Mouse (Mus musculus) kidney, postnatal 0 days (tissue): ENCODE data around the gene Gm20388. TPM values are rescaled to one million over a fixed set of nuclear protein-coding genes. Genes with fewer than 3 reads are reported as not detected.

ENCODE experiments used
- ATAC-seq: fragments of 200-750 bp; cut with Nextera tagmentation; replicated peaks from 2 replicates; pipeline ENCODE4 v1.8.0; 2017; ENCODE audit warnings: low read depth, moderate number of reproducible peaks, moderate TSS enrichment, moderate library complexity; ENCODE audit not compliant: low FRiP score
- DNase-seq: peaks from one replicate; pipeline ENCODE4 v3.0.0-alpha.2; 2016; ENCODE audit warnings: low spot score
- H3K27ac ChIP-seq: fragments of 300-500 bp; sonication (generic); 2 replicates; pipeline ENCODE4 v1.5.1; 2014; ENCODE audit warnings: mild to moderate bottlenecking
- H3K27me3 ChIP-seq: fragments of 300-500 bp; sonication (generic); 2 replicates; pipeline ENCODE4 v1.6.1; 2014; ENCODE audit warnings: low read length, mixed read lengths; ENCODE audit not compliant: insufficient read depth
- H3K36me3 ChIP-seq: fragments of 300-500 bp; sonication (generic); 2 replicates; pipeline ENCODE4 v1.6.1; 2014; ENCODE audit warnings: low read length, mixed read lengths; ENCODE audit not compliant: insufficient read depth
- H3K4me1 ChIP-seq: fragments of 300-500 bp; sonication (generic); replicated peaks from 2 replicates; pipeline ENCODE4 v1.6.1; 2014; ENCODE audit warnings: antibody characterized with exemption, low read length, mixed read lengths; ENCODE audit not compliant: insufficient read depth
- H3K4me2 ChIP-seq: fragments of 300-500 bp; sonication (generic); 2 replicates; pipeline ENCODE4 v1.6.1; 2014; ENCODE audit warnings: mild to moderate bottlenecking, low read length, moderate library complexity, mixed read lengths
- H3K4me3 ChIP-seq: fragments of 300-500 bp; sonication (generic); replicated peaks from 2 replicates; pipeline ENCODE4 v1.5.1; 2014; ENCODE audit warnings: low read depth, low read length
- H3K9ac ChIP-seq: fragments of 300-500 bp; sonication (generic); 2 replicates; pipeline ENCODE4 v1.6.1; 2014; ENCODE audit warnings: low read depth, low read length
- H3K9me3 ChIP-seq: fragments of 300-500 bp; sonication (generic); replicated peaks from 2 replicates; pipeline ENCODE4 v1.6.1; 2016; ENCODE audit warnings: low read length, inconsistent platforms, mixed read lengths
- CTCF ChIP-seq: IDR thresholded peaks from 2 replicates; pipeline ENCODE4 v1.5.1; 2016; ENCODE audit warnings: antibody characterized with exemption, low read depth, mild to moderate bottlenecking, moderate library complexity
- whole genome bisulfite sequencing: fragments of 180-500 bp; shearing (Covaris S2); extraction: QIAGEN DNeasy Blood & Tissue Kit; methylation state at CpG from one replicate; pipeline ENCODE4 v1.1.7; 2014; 5-methylcytosine and 5-hydroxymethylcytosine counted together
- polyA plus RNA-seq: library from polyadenylated mRNA; unstranded; fragments of >200 nt; fragmentation: Nextera tagmentation; extraction: Ambion mirVana; gene quantifications from 2 replicates; pipeline ENCODE4 v1.2.1, GENCODE M21; 2015

Gm20388 gene
- polyA plus RNA-seq, 1 experiment from 2014 or later = not detected

DNA sequence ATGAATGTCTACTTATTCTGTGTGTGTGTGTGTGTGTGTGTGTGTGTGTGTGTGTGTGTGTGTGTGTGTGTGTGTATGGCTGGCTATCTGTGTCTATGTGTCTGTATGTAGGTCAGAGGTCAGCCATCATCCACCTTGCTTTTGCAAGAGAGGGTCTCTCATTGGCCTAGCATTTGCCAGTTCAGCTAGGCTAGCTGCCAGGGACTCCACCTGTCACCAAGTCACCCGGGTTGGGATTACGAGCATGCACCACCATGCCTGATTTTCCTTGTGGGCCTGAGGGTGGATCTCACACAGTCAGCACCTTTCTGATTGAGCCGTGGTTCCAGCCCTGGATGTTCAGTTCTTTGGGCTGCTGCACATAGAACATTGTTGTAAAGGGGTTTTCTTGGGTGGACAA lies 2325.9 kb downstream of the Gm20388 start:
- no peak overlapping the region for H3K9ac ChIP-seq
- H3K36me3 ChIP-seq = no peaks in the 10 kb centered on the region
- no peaks in the 10 kb centered on the region for H3K27me3 ChIP-seq
- no peak for TF ChIP-seq CTCF
- WGBS = 84% methylated on average over 3 of the region's 3 CpGs
- ATAC-seq (no peak), DNase-seq (no peak)
- H3K4me2 ChIP-seq = no peak overlapping the region
- no peaks in the 10 kb centered on the region for H3K4me1 ChIP-seq
- no peak overlapping the region for H3K27ac ChIP-seq
- H3K4me3 ChIP-seq = no peak overlapping the region
- no peaks in the 10 kb centered on the region for H3K9me3 ChIP-seq

- 69% methylated on average over 11 of the region's 11 CpGs for WGBS
- ATAC-seq = no peak
- H3K27me3 ChIP-seq = no peaks in the 10 kb centered on the region
Observed at GRCm38 (mm10) chr8:122238225-122238624, 2327.6 kb downstream of the Gm20388 start.

DNA sequence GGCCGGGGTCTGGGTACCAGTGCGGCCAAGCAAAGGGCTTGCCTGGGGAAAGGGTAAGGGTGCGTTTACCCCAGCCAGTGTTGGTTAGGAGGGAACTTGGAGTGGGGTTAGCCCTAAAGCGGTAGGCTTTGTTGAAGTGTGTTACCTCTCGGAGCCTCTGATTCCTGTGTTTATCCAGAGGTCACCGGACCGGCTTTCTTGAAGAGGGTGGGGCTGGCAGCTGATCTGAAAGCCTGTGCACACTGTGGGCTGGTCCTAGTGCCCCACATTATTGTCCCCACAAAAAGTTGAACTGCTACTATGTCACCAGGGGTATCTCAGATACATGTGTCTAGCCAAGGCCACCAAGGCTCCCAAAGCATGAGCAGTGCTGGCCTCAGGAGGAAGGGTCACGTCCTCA lies 2328.1 kb downstream of the Gm20388 start:
- no peak overlapping the region for H3K4me2 ChIP-seq
- no peak overlapping the region for H3K27ac ChIP-seq
- H3K4me3 ChIP-seq = no peak overlapping the region
- no peak overlapping the region for H3K9ac ChIP-seq
- H3K9me3 ChIP-seq = no peaks in the 10 kb centered on the region
- H3K36me3 ChIP-seq = no peaks in the 10 kb centered on the region
- no peaks in the 10 kb centered on the region for H3K27me3 ChIP-seq
- no peak for ATAC-seq
- 67% methylated on average over 8 of the region's 8 CpGs for WGBS
- no peak for TF ChIP-seq CTCF
- no peaks in the 10 kb centered on the region for H3K4me1 ChIP-seq
- no peak for DNase-seq

More at GRCm38 (mm10) chr8:122238225-122238624, 2327.6 kb downstream of the Gm20388 start:
- H3K27ac ChIP-seq = no peak overlapping the region
- TF ChIP-seq CTCF = no peak
- H3K4me2 ChIP-seq = no peak overlapping the region
- H3K36me3 ChIP-seq = no peaks in the 10 kb centered on the region
- H3K4me3 ChIP-seq = no peak overlapping the region
- no peak overlapping the region for H3K9ac ChIP-seq
- no peaks in the 10 kb centered on the region for H3K9me3 ChIP-seq
- no peaks in the 10 kb centered on the region for H3K4me1 ChIP-seq
- no peak for DNase-seq

GRCm38 (mm10) chr8:122240241-122241026 lies 2329.8 kb downstream of the Gm20388 start:
- DNase-seq (no peak), ATAC-seq (no peak)
- Histone ChIP-seq H3K4me3 (no peak overlapping the region), H3K27me3 (no peaks in the 10 kb centered on the region), H3K4me1 (no peaks in the 10 kb centered on the region), H3K9ac (no peak overlapping the region), H3K36me3 (no peaks in the 10 kb centered on the region), H3K9me3 (no peaks in the 10 kb centered on the region), H3K4me2 (no peak overlapping the region), H3K27ac (no peak overlapping the region)
- WGBS = 82% methylated on average over 16 of the region's 16 CpGs
- TF ChIP-seq CTCF = no peak

- H3K9me3 ChIP-seq = no peaks in the 10 kb centered on the region
- ATAC-seq (no peak), DNase-seq (no peak)
- no peak overlapping the region for H3K27ac ChIP-seq
- no peak for TF ChIP-seq CTCF
- H3K9ac ChIP-seq = no peak overlapping the region
- WGBS = 71% methylated on average over 4 of the region's 4 CpGs
- no peak overlapping the region for H3K4me3 ChIP-seq
- no peaks in the 10 kb centered on the region for H3K36me3 ChIP-seq
- H3K4me1 ChIP-seq = 0 out of 2 replicates have a peak, but pooled peaks cover 6% of the 10 kb centered on the region
- no peaks in the 10 kb centered on the region for H3K27me3 ChIP-seq
- H3K4me2 ChIP-seq = no peak overlapping the region
Observed at GRCm38 (mm10) chr8:122243310-122243709, 2332.7 kb downstream of the Gm20388 start.

GRCm38 (mm10) chr8:122245161-122245560 lies 2334.5 kb downstream of the Gm20388 start:
- Histone ChIP-seq H3K4me1 (0 out of 2 replicates have a peak, but pooled peaks cover 6% of the 10 kb centered on the region), H3K4me2 (no peak overlapping the region), H3K27ac (no peak overlapping the region), H3K36me3 (no peaks in the 10 kb centered on the region), H3K4me3 (no peak overlapping the region), H3K9ac (no peak overlapping the region), H3K27me3 (no peaks in the 10 kb centered on the region), H3K9me3 (no peaks in the 10 kb centered on the region)
- DNase-seq (no peak), ATAC-seq (no peak)
- WGBS = 72% methylated on average over 6 of the region's 6 CpGs
- no peak for TF ChIP-seq CTCF
